Mouse (Mus musculus) kidney, adult 11 months (tissue): ENCODE results near the gene Rac3.

ENCODE experiments used
- DNase-seq: peaks from one replicate; pipeline ENCODE4 v3.0.0; 2022

Gene Rac3

DNA sequence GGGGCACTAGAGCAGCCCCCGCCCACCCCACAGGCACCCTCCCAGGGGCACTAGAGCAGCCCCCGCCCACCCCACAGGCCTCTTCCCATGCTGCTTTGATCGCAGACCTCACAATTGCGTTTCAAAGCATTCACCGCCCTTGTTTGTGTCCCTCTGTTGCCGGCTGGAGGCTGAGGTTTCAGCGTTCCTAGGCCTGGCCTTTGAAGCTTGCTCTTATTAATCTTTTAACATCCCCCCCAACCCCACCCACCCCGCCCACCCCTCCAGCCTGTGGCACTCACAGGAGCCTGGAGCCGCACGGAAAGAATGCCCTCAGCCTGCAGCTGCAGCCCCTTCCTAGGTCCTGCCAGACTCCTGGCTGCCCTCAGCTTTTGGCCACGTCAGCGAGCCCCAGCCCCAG, 14.0 kb upstream of the Rac3 start:
- no peak for DNase-seq

DNA sequence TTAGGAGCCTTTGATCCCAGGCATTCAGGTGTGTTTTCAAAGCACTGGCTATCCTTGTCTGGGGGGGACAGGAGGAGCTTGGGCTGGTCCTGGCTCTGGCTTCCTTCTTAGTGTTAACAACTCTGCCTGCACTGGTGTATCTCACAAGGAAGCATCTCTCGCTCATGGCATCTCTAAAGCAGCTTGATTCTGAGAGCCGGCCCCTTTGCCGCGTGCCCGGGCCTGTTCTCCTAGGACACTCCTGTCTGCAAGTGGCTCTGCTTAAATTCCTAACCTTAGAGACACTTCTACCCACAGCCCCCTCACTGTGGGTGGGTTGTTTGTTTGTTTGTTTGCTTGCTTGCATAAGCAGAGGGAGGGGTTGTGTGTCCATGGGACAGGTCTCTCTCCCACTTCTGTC, 13.3 kb upstream of the Rac3 start:
- no peak for DNase-seq

DNA sequence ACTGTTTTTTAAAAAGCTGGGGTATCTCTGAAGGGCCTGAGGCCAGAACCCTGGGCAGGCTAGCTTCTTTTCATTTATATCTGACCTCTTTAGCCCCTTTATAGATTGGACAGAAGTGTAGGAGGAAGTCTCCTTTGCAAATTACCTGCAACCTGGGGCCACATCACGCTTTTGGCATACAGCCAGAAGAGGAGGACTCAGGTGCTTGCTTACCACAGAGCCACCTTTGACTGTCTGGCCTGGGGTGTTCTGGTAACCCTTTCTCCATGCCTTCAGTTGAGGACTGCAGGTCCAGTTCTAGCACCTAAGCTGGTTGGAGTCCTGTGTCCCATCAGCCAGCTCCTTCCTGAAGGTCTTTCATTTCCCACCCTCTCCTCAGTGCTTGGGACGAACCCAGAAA, 11.7 kb upstream of the Rac3 start:
- no peak for DNase-seq

DNA sequence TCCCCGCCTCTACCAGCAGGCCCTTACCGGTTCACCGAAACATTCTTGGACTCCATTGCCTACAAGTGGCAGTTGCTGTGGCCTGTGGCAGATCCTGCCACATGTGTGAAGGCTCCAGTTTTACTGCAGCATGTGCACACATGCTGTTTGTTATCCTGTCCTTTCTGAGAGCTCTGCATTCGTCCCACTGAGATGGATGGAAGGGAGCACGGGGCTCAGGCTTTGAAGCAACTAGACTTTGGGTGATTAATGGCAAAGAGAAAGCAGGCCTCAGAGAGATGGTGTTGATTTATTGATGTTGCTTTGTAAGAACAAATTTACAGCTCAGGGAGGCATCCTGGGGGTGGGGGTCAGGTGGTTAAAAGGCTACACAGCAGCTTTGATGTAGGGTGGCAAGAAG, 10.6 kb upstream of the Rac3 start:
- no peak for DNase-seq

DNA sequence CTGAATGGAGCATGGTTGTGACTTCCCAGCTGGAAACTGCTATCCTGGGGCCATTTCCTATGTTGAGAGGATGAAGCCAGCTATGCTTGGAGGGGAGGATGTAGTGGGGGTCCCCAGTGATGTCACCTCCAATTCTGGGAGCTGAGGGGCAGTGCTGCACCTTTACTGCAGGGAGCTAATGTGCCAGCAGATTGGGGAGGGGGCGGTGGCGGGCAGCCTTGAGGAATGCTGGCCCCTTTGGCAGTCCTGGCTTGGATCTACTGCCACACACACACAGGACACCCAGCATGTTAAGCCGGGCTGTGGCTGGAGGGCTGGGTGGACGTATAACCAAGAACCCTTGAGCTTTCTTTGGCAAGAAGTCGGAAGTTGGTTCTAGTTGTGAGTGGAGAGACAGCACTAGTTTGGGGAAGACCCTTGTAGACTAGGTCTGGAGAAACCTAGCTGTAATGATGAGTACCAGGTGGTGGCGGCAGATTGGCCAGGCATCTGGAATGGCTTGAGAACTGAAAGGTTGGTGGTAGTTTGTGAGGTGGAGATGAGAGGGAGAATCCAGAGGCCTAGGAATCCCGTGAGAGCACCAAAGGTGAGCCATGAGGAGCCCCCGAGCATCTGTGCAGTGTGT, 9.2 kb upstream of the Rac3 start:
- no peak for DNase-seq

DNA sequence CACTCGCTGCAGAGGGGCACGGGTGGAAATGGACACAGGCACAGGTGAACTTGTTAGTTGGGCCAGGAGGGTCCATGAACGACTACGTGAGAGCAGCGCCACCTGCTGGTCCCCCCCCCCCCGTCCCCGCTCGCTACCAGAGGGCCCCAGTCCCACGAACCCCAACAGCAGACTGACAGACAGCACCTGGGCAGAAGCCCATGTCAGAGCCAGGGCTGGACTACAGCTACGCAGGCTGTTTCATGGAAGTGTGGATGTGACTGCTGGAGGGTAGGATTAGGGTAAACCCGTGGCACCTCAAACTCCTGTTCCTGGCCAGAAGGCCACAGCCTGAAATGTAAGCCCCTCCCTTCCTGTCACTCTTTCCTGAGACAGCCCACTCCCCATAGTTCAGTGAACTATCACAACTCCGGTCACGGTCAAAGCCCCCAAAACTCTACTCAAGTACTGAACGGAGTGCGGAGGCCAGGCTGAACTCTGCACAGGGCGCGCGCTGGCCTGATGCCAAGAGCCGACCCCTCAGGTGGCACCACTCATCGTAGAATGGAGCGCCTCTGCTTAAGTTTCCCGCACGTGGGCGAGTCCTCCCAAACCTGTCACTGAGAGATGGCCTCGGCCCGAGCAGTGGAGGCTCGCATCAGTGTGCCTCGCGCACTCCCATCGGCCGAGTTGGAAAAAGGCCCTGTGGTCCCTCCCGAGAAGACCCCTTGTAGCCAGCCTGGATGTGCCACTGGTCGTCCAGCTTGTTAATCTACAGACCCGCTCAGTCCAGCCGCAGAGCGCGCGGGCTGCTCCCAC, 8.3 kb upstream of the Rac3 start:
- peak; percentile 47 for DNase-seq

DNA sequence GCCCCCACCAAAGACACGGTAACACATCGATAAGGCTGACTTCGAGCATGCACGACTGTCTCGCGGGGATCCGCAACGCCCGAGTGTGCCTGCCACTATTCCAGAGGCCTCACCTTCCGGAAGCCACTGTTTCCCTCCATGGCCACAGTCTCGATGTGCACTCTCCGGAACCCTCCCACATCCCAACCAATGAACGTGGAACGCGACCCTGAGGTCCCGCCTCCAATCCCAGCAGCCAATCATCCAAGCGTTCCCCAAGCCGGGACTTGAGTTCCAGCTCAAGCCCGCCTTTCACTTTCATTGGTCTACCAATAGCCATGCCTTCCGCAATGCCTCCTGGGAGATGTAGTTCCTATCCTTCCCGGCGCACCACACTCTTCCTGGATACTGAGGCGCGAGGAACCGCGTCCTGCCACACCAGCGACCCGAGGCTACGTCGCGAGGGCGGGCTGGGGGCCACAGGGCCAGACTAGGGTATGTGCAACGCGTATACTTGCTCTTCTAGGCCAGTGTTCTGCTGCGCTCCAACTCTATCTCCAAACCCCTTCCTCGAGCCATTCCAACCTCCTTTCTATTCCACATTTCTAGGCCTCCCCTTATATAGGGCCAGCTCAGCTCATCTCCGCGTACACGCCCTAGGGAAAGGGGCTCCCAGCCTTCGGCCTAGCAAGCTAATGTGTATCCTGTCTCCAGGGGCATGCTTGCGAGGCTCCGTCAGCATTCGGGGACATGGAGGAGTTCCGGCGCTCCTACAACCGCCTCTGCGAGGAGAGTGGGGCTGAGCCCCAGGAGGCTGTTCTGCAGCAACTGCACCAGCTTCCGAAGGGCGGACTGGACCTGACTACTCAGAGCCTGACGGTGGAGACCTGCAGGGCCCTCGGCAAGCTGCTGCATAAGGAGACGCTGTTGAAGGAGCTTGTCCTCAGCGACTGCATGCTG, 7.4 kb upstream of the Rac3 start, which contains the start of the genes Cenpx and Lrrc45:
Cenpx (minus strand) TSS at position 159 of the 939 bp plus-strand sequence.
Lrrc45 (plus strand) TSS at position 346 of the 939 bp plus-strand sequence.
- peak; percentile 99 for DNase-seq

DNA sequence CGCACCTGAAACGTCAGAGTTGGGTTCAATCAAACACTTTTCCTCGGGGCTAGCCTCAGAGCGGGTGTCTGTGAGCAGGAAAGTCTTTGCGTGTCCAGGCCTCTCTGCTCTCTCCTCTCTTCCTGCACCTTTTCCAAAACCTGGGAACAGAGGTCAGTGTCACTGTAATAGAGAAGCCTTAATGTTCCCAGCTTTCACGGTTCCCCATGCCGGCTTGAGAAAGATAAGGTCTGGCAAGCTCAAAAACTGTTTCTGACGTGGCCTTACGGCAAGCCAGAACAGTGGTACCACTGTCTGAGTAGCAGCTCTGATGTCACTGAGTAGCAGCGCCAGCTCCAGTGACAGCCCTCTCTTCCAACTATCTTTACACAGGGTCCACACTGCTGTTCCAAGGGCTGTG, 6.7 kb upstream of the Rac3 start:
- DNase-seq, result no peak

DNA sequence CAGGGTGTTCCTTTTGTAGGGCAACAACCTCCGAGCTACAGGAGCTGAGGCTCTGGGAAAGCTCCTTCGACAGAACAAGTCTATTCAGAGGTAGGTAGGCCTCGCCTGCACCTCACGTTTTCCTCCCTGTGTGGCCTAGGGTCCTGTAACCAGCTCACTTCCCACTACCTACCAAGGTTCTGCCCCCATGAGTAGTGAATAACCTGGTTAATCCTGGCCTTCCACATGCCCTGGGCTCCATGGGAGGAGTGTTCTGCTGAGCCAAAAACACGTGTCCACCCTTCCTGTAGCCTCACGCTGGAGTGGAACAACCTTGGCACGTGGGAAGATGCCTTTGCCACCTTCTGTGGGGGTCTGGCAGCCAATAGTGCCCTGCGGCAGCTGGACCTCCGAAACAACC, 6.1 kb upstream of the Rac3 start:
- no peak for DNase-seq

DNA sequence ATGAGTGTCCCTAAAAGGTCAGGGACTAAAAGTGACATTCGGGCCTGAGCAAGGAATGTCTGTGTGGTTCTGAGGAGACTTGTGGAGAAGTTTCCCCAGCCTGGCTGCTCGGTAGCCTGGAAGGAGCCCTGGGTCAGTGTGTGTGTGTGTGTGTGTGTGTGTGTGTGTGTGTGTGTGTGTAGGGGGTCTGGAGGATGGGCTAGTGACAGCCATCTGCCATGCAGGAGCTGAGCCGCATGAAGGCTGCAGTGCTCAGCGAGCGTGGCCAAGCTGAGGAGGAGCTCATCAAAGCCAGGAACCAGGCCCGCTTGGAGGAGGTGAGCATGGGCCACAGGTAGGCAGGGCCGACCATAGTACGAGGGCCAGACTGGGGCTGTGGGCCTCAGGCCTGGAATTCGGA, 2.0 kb upstream of the Rac3 start:
- DNase-seq, result no peak

DNA sequence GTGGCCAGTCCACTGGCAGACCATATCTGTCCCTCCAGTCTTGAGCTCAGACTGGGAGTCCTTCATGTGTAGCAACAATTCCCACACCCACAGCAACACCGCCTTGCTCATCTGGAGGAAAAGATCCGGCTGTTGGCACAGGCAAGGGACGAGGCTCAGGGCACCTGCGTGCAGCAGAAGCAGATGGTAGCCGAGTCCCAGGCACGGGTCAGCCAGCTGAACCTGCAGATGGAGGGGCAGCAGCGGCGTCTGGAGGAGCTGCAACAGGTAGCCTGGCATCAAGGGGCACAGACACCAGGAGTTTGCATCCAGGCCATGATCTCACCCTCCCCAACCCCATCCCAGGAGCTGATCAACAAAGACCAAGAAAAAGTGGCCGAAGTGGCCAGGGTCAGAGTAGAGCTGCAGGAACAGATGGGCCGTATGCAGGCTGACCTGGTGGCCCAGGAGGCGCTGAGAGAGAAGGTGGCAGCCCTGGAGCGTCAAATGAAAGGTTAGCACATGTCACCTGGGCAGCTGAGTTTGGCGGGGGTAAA, 1.4 kb upstream of the Rac3 start:
- no peak for DNase-seq

DNA sequence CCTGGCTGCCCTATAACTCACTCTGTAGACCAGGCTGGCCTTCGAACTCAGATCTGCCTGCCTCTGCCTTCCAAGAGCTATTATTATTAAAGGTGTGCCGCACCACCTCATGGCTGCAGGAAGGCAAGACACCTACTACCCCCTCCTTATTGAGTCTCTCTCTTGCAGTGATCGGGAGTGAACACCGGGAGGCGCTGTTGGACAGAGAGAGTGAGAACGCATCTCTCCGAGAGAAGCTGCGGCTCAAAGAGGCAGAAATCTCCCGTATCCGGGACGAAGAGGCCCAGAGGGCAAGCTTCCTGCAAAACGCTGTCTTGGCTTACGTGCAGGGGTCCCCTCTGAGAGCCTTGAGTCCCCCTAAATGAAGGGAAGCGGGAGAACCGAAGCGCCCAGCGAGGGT, 820 bp upstream of the Rac3 start:
- peak; percentile 84 for DNase-seq

DNA sequence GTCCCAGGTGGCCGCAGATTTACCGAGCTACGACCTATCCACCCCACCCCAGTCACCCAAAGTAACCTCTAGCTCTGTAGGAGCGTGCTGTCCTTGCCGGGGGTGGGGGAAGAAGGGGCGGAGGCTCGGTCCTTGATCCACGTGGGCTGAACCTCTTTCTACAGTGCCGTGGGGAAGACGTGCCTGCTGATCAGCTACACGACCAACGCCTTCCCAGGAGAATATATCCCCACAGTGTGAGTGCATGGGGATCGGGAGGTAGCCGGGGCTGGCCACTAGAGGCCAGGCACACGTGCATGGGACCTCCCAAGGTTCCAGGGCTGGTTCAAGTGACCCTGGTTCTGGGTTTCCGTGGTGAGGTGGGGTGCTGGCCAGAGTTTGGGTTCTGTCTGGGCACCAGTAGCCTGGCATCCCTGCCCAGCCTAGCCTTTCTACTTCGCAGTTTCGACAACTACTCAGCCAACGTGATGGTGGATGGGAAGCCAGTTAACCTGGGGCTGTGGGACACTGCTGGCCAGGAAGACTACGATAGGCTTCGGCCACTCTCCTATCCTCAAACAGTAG, 879 bp downstream of the Rac3 start:
- DNase-seq, result peak; percentile 47

DNA sequence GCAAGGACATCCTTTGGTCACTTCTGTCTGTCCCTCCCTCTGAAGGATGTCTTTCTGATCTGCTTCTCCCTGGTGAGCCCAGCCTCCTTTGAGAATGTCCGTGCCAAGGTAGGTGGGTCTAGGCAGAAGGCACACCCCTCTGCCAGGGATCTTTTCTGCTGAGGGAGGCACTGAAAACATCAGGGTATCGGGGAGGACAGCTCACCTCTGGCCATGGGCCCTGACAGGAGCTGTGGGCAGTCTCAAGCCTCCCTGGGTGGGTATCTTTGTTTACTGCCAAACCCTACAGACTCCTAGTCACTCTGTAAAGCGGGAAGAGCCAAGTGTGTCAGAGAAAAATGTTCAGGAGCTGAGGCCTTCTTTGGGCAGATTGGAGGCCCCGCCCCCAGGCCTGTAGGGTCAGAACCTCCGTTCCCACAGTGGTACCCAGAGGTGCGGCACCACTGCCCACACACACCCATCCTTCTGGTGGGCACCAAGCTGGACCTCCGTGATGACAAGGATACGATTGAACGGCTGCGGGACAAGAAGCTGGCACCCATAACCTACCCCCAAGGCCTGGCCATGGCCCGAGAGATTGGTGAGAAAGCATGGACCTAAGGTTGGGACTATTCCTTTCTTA, 1.6 kb downstream of the Rac3 start:
- peak; percentile 78 for DNase-seq

DNA sequence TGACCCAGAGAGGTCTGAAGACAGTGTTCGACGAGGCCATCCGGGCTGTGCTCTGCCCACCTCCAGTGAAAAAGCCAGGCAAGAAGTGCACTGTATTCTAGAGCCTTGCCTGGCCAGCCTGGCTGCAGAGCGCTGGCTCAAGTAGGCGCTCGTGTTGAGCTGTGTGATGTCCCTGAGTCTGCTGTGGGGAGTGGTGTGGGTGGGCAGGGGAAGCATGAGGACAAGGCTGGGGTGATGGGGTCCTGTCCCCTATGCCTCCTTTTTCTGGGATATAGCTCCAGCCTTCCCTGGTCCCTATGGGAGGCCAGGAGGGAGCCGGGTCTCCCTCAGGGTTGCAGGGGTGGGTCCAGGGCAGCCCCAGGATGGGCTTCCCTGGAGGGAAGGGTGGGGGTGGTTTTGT, 2.2 kb downstream of the Rac3 start:
- DNase-seq, result no peak

DNA sequence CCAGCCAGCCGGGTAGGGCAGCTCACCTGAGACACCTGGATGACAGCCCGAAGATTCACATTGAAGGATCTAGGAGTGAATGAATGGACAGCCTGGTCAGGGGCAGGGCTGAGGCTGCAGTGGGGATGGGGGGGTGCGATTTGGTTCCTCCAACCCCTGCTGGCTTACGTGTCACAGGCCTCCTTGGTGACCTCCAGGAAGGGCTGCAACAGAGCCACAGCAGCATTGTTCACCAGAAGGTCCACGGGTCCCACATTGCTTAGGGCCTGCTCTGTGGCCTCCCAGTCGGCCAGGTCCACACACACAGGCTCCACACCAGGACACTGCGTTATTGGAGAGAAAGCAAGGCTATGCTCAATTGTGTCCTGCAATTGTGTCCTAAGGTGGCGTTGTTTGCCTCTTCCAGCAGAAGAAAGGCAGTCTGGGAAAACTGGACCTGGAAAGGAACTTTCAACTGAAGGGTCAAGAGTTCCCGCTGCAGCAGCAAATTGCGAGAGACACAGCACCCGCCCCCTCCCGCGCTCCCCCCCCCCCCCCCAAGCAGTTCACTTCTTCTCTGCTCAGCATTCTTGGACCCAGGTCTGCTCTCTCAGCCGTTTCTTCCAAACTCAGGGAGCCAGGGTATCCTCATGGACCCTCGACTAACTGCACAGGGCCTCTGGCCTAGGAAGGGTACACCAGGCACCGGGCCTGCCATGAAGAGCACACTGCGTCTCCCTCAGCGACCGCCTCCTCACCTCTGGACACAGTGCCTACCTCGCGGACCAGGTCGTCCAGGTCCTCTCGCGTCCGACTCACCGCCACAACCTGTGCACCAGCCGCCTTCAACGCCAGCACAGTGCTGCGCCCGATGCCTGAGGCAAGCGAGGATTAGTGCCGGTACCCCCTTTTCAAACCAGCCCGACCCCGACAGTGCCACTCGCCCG, 5.2 kb downstream of the Rac3 start:
- peak; percentile 70 for DNase-seq

DNA sequence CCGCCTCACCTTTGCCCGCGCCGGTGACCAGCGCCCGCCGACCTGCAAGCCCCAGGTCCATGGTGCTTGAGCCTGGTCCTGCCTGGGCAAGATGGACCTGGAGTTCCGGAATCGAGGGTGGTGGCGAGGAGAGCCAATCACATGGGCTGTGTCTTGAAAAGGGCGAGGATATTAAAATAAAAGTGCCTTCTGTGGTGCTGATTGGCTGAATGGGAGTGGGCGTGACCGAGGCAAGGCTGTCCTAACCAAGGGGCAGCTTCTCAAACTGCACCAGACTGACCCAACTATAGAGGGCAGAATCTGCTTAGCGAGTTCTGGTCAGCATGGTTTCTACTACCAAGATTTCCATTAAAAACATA, 5.9 kb downstream of the Rac3 start, which contains the start of gene Dcxr:
Dcxr (minus strand) TSS at position 113 of the 359 bp plus-strand sequence.
- peak; percentile 98 for DNase-seq

DNA sequence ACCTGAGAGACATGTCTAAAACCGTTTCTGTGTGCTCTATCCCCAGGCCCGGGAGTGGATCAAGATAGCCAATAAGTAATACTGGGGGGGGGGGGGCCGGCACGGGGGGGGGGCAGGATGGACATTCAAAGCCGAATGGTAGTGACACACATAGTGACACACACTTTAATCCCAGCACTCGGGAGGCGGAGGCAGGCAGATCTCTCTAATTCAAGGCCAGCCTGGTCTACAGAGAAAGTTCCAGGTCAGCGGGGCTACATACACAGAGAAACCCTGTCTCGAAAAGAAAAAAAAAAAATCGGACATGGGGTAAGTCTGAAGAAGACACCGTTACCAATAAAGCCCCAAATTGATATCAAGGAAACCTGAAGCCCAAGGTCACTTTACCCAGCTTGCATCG, 6.3 kb downstream of the Rac3 start:
- no peak for DNase-seq

DNA sequence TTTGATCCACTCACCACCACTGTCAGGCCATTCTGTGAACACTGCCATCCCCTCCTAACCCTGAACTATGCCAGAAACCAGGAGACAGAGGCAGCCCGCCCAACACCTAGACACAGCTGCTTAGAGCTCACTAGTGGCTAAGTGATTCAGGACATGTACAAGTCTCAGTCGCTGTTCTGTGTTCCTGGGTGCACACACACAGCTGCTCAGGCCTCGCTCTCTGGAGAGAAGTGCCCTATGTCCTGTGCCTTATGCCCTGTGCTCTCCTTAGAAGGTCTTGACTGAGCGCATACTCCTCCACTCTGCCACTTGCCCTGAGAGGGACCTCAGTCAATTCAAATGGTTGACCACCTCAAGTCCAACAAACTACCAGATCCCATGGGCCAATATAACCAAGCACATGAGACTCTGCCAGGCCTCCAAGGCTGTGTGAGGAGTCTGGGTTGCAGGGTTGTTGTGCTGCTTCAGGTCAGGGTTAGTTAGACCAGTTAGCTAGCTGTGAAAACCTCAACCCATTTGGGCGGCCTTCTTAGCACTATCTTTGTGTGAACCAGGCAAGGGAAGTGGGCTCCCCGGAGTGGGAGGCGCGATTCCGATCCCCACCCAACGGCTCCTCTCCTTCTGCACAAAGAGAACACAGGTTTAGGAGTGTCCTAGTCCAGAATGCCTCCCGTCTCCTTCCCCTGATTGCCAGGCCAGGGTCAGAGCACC, 7.4 kb downstream of the Rac3 start:
- DNase-seq, result peak; percentile 11

DNA sequence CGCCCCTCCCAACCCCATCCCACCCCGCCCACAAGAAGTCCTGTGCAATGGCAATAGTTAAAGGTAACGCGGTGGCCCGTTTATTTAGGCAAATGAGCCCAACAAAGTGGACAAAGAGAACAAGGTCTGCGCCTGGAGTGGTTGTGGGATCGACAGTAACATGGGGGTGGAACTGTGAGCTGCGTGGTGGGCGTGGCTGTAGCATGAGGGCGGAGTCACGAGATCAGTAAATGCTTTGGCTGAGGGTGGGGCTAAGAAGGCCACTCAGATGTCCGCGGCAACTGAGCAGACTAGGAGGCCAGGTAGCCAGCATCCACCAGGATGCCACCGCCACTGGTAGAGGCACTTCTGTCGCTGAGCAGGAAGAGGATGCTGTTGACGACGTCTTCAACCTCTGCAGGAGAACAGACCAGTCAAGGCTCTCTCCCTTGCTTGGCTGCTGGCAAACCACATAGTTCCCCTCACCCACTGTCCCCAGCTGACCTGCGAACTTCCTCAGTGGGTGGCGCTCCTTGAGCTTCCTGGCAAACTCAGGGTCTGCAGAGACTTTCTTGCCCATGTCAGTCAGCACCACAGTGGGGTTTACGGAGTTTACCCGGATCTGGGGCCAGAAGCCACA, 8.3 kb downstream of the Rac3 start:
- peak; percentile 59 for DNase-seq
